9 mouse cellular contexts compared by ENCODE assay signal in the genomic region with DNA sequence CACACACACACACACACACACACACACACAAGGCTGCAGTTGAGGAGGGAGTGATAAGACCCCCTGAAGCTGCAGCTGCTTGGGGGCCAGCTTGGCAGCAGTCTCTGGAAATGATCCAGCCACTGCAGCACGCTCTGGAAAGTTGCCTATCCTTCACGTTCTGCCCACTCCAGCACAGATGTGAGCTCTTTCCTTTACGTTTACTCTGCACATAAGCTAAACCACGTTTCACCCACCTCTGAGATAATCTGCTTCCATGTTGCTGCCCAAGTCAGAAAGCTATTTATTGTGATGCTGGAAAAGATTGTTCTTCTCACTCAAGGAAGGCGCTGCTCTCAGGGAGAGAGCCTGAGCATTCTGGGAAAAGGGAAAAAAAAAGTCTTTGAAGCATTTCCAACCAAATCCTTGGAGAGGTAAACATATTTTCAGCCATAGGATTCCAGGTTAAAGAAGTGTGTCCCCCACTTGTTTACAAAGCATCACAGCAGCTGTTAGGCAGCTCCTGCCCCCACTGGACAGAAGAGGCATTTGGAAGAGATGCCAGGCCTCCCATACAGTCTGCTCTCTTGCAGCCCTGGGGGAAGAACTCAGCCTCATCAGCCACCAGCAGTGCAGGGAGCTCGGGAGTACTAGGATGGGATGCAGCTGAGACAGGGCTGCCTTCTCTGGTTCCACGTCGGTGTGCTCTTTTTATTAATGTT.
DNase-seq lines count a peak whose midpoint lies in the region; ATAC-seq lines count a peak whose summit lies in the region.
"Had no signal": no experiment of that assay in that cellular context is flagged by ENCODE, and none has a peak within 500 bp of the region (broad histone marks: within the 10 kb centered on the region; RNA-seq: fewer than 3 reads in every experiment).

No protein-coding gene starts in this region.

- no peak overlapping the region for H3K4me3 ChIP-seq in heart, embryonic 13.5 days
- H3K4me3 ChIP-seq in intestine, embryonic 16.5 days (ENCODE audit: low read length), result no peak overlapping the region
- H3K4me3 ChIP-seq in stomach, embryonic 16.5 days (replicated peaks; ENCODE audit: low read length), result no peak overlapping the region
- H3K4me3 ChIP-seq: myocyte had no signal

- no peaks in the 10 kb centered on the region for H3K36me3 ChIP-seq in heart, embryonic 13.5 days
- no peaks in the 10 kb centered on the region for H3K36me3 ChIP-seq in intestine, embryonic 16.5 days (ENCODE audit: control insufficient read depth, insufficient read depth, low read length)
- H3K36me3 ChIP-seq in stomach, embryonic 16.5 days (ENCODE audit: control insufficient read depth, insufficient read depth, low read length), result no peaks in the 10 kb centered on the region

- peak; percentile 58; the same call in 1 of the 2 replicates for ATAC-seq in heart, embryonic 13.5 days (ENCODE audit: extremely low read depth, insufficient number of reproducible peaks, low FRiP score, low TSS enrichment)
- ATAC-seq in intestine, embryonic 16.5 days, result 0 out of 2 replicates have a peak, but pooled peaks have one; percentile 46
- ATAC-seq in stomach, embryonic 16.5 days (ENCODE audit: insufficient read depth, low FRiP score), result peak; percentile 33; the same call in 1 of the 2 replicates

- no peak for DNase-seq in heart, adult 8-10 months (ENCODE audit: low spot score)
- peak; percentile 56 to 67 for DNase-seq in right cerebral cortex, postnatal 10 days (ENCODE audit: low spot score in 2 of 2)
- no peak for DNase-seq in right cerebral cortex, postnatal 25 days
- no peak for DNase-seq in urinary bladder, postnatal 36 days (ENCODE audit: low spot score in 2 of 2)
- DNase-seq in urinary bladder, postnatal 25 days (ENCODE audit: low spot score), result no peak

- no peak overlapping the region for H3K9ac ChIP-seq in heart, embryonic 13.5 days
- H3K9ac ChIP-seq in intestine, embryonic 16.5 days (ENCODE audit: low read depth, low read length), result no peak overlapping the region
- no peak overlapping the region for H3K9ac ChIP-seq in stomach, embryonic 16.5 days (ENCODE audit: low read length)

- H3K27me3 ChIP-seq in heart, embryonic 13.5 days (replicated peaks), result no peaks in the 10 kb centered on the region
- H3K27me3 ChIP-seq in intestine, embryonic 16.5 days (replicated peaks; ENCODE audit: control insufficient read depth, insufficient read depth, low read length), result no peaks in the 10 kb centered on the region
- no peaks in the 10 kb centered on the region for H3K27me3 ChIP-seq in stomach, embryonic 16.5 days (ENCODE audit: control insufficient read depth, insufficient read depth, low read length)

- H3K27ac ChIP-seq in heart, embryonic 13.5 days (replicated peaks), result peak overlapping the region; percentile 9
- H3K27ac ChIP-seq in intestine, embryonic 16.5 days (ENCODE audit: low read length), result no peak overlapping the region
- peak overlapping the region; percentile 33; the same call in 1 of the 2 replicates for H3K27ac ChIP-seq in stomach, embryonic 16.5 days (ENCODE audit: low read length)

- no peaks in the 10 kb centered on the region for H3K9me3 ChIP-seq in heart, embryonic 13.5 days
- H3K9me3 ChIP-seq in intestine, embryonic 16.5 days (ENCODE audit: control insufficient read depth, low read length), result no peaks in the 10 kb centered on the region
- no peaks in the 10 kb centered on the region for H3K9me3 ChIP-seq in stomach, embryonic 16.5 days (replicated peaks; ENCODE audit: control insufficient read depth, low read length)

- H3K4me2 ChIP-seq in heart, embryonic 13.5 days, result peak overlapping the region; percentile 29
- H3K4me2 ChIP-seq in intestine, embryonic 16.5 days (ENCODE audit: low read depth, low read length), result no peak overlapping the region
- H3K4me2 ChIP-seq in stomach, embryonic 16.5 days (ENCODE audit: low read depth, low read length), result no peak overlapping the region

- peaks cover 26% of the 10 kb centered on the region for H3K4me1 ChIP-seq in heart, embryonic 13.5 days
- no peaks in the 10 kb centered on the region for H3K4me1 ChIP-seq in intestine, embryonic 16.5 days (ENCODE audit: control insufficient read depth, insufficient read depth, low read length)
- H3K4me1 ChIP-seq in stomach, embryonic 16.5 days (ENCODE audit: control insufficient read depth, insufficient read depth, low read length), result peaks cover 10% of the 10 kb centered on the region; the same call in 1 of the 2 replicates

- WGBS in heart, embryonic 13.5 days, result 26% methylated on average over 8 of the region's 8 CpGs
- 28% methylated on average over 8 of the region's 8 CpGs for WGBS in intestine, embryonic 16.5 days
- WGBS in stomach, embryonic 16.5 days, result 19% methylated on average over 8 of the region's 8 CpGs

Comparison
In these comparisons a context has a peak if more than half of its experiments do, and no peak if none do; other contexts are left out.
1. DNase-seq: peak in right cerebral cortex, postnatal 10 days (2 of 2); none in heart, adult 8-10 months (single experiment), right cerebral cortex, postnatal 25 days (single experiment), urinary bladder, postnatal 36 days (0 of 2) and urinary bladder, postnatal 25 days (single experiment).
2. Peak in every context shown above with its lines, with median percentiles within 50 percentile points of each other: ATAC-seq.